Mouse (Mus musculus) G1E (cell line): Measurements from ENCODE around the gene Itih5.

Experiments
- CTCF ChIP-seq: IDR thresholded peaks from 2 replicates; pipeline ENCODE4 v1.5.1; 2012; ENCODE audit warnings: low read depth, low read length, inconsistent platforms, mixed read lengths
- GATA1 ChIP-seq: IDR thresholded peaks from 2 replicates; pipeline ENCODE4 v1.6.1; 2012; ENCODE audit warnings: borderline replicate concordance, low read length, inconsistent platforms, mixed read lengths
- GATA2 ChIP-seq: IDR thresholded peaks from 2 replicates; pipeline ENCODE4 v1.6.1; 2012; ENCODE audit warnings: low read depth, low read length, inconsistent platforms, borderline replicate concordance

- no peak for TF ChIP-seq CTCF
- no peak for TF ChIP-seq GATA1
- no peak for TF ChIP-seq GATA2
Observed at GRCm38 (mm10) chr2:10250926-10251325, 97.6 kb downstream of the Itih5 start.
